Mouse (Mus musculus): ENCODE results near the gene Tnr. TPM values are rescaled to one million over a fixed set of nuclear protein-coding genes. Genes with fewer than 3 reads are reported as not detected.

Tnr gene
- polyA plus RNA-seq, 1 experiment, result not detected

DNA sequence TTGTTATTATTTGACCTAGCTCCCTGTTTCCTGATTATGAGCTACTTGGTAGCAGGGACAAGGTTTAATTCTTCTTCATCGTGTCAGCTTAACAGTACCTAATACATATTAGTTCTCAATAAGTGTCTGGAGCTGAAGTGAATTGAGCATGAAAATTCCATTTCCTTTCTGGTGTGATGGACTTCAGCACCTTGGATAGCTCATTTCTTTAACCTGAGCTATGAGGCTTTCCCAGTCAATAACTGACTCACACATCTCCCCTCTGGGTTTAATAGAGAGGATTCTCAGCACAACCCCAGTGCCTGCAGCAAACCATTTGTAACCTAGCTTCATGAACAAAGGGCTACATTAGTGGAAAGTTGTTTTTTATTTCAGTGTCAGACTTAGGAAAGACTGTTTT lies 97.8 kb downstream of the Tnr start:
- Histone ChIP-seq H3K27ac (ENCODE audit: control insufficient read depth, insufficient read depth, low read depth, low read length, poor library complexity) (no peak overlapping the region), H3K4me1 (ENCODE audit: control insufficient read depth, insufficient read depth, low read length) (no peaks in the 10 kb centered on the region), H3K4me3 (replicated peaks; ENCODE audit: control insufficient read depth, low read depth, low read length) (no peak overlapping the region)
- WGBS, result 44% methylated on average over 1 of the region's 1 CpGs
- no peak for TF ChIP-seq CTCF (IDR thresholded peaks at IDR 0.05; ENCODE audit: control insufficient read depth, insufficient read depth, low read length)
- TF ChIP-seq POLR2A (IDR thresholded peaks at IDR 0.05; ENCODE audit: borderline replicate concordance, control insufficient read depth, low read depth, low read length), result no peak

DNA sequence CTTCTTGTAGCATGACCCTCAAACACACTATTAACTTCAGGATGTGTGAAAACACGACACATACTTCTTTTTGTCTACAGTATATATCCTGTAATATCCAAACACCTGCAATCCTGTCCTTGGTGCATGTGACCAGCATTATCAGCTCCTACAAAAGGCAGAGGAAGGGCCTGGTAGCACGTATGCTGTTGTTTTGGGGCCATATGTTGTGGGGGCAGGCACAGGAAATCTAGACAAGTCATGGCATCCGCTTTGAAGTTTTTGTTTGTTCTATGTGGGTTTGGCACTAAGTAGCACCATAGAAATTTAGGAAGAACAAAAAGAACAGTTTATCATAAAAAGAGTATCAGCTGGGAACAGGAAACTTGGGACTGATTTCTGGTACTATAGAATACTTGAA lies 105.5 kb downstream of the Tnr start:
- no peak overlapping the region for H3K27ac ChIP-seq (ENCODE audit: control insufficient read depth, insufficient read depth, low read depth, low read length, poor library complexity)
- TF ChIP-seq POLR2A (IDR thresholded peaks at IDR 0.05; ENCODE audit: borderline replicate concordance, control insufficient read depth, low read depth, low read length) (no peak), CTCF (IDR thresholded peaks at IDR 0.05; ENCODE audit: control insufficient read depth, insufficient read depth, low read length) (no peak)
- no peak overlapping the region for H3K4me3 ChIP-seq (replicated peaks; ENCODE audit: control insufficient read depth, low read depth, low read length)
- H3K4me1 ChIP-seq (ENCODE audit: control insufficient read depth, insufficient read depth, low read length), result no peaks in the 10 kb centered on the region
- WGBS, result 52% methylated on average over 3 of the region's 3 CpGs

DNA sequence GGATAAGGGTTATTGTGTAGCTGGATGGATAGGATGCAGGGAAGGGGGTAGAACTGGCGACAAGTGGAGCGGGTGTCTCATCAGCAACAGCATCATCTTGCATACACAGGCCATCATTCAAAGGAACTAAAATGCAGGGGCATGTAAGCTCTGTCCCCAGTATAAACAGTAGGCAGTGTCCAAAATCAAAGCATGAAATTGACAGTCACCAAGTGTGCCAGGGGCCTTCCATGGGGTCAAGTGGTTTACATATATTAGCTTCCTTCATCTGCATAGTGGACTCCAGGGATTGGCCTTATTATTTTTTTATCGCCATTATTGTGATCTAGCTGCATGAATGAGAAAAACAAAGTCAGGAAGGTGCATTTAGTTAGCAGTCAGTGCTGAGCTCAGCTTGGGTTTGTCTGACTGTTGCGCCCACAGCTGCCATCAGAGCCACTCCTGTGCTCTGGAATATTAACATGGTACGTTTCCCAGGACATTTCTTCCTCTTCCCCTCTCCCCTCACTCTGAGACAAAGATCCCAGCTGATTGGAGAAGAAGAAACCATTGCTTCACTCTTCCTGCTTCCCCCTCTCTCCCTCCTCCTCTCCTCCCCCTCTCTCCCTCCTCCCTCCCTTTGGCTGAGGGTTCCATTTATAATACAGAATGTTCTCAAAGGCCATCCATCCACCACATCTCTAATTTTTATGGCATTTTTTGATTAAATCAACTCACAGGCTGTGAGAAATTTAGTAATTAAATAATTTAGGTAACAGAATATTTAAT lies 106.4 kb downstream of the Tnr start:
- Histone ChIP-seq H3K4me3 (replicated peaks; ENCODE audit: control insufficient read depth, low read depth, low read length) (no peak overlapping the region), H3K4me1 (ENCODE audit: control insufficient read depth, insufficient read depth, low read length) (no peaks in the 10 kb centered on the region), H3K27ac (ENCODE audit: control insufficient read depth, insufficient read depth, low read depth, low read length, poor library complexity) (no peak overlapping the region)
- TF ChIP-seq CTCF (IDR thresholded peaks at IDR 0.05; ENCODE audit: control insufficient read depth, insufficient read depth, low read length) (no peak), POLR2A (IDR thresholded peaks at IDR 0.05; ENCODE audit: borderline replicate concordance, control insufficient read depth, low read depth, low read length) (no peak)
- 67% methylated on average over 5 of the region's 5 CpGs for WGBS

DNA sequence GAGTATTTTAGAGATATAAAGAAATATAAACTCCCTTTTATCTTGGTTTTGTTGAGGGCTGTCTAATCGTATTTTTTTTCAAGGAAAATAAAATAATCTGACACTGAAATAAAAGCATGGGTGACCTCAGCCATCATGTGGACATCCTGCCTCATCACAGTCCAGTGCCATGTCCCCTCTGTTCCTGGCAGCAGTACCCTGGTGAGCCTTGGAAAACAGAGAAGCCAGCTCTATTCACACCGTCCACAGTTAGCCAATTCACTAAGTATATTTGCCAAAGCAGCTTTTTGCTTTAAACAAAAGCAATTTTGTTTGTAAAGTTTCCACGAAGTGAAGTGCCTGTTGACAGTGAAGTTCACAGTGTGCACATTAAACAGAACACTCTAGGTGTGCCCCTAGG lies 109.0 kb downstream of the Tnr start:
- Histone ChIP-seq H3K27ac (ENCODE audit: control insufficient read depth, insufficient read depth, low read depth, low read length, poor library complexity) (no peak overlapping the region), H3K4me3 (replicated peaks; ENCODE audit: control insufficient read depth, low read depth, low read length) (no peak overlapping the region), H3K4me1 (ENCODE audit: control insufficient read depth, insufficient read depth, low read length) (no peaks in the 10 kb centered on the region)
- TF ChIP-seq CTCF (IDR thresholded peaks at IDR 0.05; ENCODE audit: control insufficient read depth, insufficient read depth, low read length) (no peak), POLR2A (IDR thresholded peaks at IDR 0.05; ENCODE audit: borderline replicate concordance, control insufficient read depth, low read depth, low read length) (no peak)
- WGBS, result 59% methylated on average over 3 of the region's 3 CpGs

DNA sequence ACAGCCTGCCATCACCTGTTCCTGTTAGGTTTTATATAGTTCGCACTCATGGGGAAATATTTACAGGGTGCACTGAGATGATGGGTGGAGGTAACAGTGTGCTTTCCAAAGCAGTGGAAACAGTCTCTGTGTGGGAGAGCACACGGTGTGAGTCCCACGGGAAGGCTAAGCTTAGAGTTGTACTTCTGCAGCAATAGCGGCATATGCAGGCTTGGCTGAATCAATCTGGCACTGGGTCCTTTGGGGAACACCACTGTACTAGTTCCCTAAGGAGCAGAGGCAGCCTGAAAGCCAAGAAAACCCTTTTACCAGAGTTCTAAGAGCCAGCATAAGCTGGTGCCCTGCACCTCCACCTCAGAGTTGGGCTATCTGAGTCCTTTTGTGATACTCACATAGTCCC lies 115.8 kb downstream of the Tnr start:
- WGBS, result 86% methylated on average over 4 of the region's 4 CpGs
- H3K4me3 ChIP-seq (replicated peaks; ENCODE audit: control insufficient read depth, low read depth, low read length), result no peak overlapping the region
- no peak overlapping the region for H3K27ac ChIP-seq (ENCODE audit: control insufficient read depth, insufficient read depth, low read depth, low read length, poor library complexity)
- H3K4me1 ChIP-seq (ENCODE audit: control insufficient read depth, insufficient read depth, low read length), result no peaks in the 10 kb centered on the region
- no peak for TF ChIP-seq CTCF (IDR thresholded peaks at IDR 0.05; ENCODE audit: control insufficient read depth, insufficient read depth, low read length)
- no peak for TF ChIP-seq POLR2A (IDR thresholded peaks at IDR 0.05; ENCODE audit: borderline replicate concordance, control insufficient read depth, low read depth, low read length)

DNA sequence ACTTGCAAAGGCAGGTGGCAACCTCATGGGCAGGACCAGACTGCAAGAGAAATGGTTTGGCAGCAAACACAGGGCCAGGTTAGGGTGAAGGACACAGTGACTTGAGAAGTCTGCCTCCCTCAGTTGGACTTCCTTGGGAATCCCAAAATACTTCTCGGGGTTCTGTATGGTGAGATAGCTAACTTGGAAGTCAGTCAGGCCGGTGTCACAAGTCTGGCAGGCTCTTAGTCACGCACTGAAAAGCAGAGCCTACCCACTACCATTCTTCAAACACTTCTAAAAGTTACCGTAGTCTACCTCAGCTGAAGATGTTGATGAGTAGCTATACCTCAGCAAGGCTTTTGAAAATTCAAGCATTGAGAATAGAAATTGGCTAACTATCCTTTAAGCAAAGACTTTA lies 122.2 kb downstream of the Tnr start:
- TF ChIP-seq POLR2A (IDR thresholded peaks at IDR 0.05; ENCODE audit: borderline replicate concordance, control insufficient read depth, low read depth, low read length) (no peak), CTCF (IDR thresholded peaks at IDR 0.05; ENCODE audit: control insufficient read depth, insufficient read depth, low read length) (no peak)
- WGBS, result 77% methylated on average over 4 of the region's 4 CpGs
- Histone ChIP-seq H3K4me3 (replicated peaks; ENCODE audit: control insufficient read depth, low read depth, low read length) (no peak overlapping the region), H3K4me1 (ENCODE audit: control insufficient read depth, insufficient read depth, low read length) (no peaks in the 10 kb centered on the region), H3K27ac (ENCODE audit: control insufficient read depth, insufficient read depth, low read depth, low read length, poor library complexity) (no peak overlapping the region)

DNA sequence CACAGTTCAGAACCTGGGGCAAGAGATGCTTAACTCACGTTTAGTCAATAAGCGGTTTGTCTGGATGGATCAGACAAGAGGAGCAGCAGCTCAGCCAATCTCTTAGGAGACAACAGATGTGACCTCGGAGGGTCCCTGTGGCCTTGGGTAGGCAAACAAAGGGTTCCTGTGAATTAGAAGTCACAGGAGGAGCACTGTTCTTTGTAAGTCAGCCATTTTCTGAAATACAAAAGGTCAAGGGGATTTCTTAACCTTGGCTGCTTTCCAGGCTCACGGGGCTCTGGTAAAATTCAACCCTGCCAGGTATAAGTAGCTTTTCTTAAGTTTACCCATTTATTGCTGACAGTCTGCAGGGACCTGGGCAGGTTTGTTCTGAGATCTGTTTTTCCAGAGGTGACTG lies 126.9 kb downstream of the Tnr start:
- no peak for TF ChIP-seq POLR2A (IDR thresholded peaks at IDR 0.05; ENCODE audit: borderline replicate concordance, control insufficient read depth, low read depth, low read length)
- no peak for TF ChIP-seq CTCF (IDR thresholded peaks at IDR 0.05; ENCODE audit: control insufficient read depth, insufficient read depth, low read length)
- no peaks in the 10 kb centered on the region for H3K4me1 ChIP-seq (ENCODE audit: control insufficient read depth, insufficient read depth, low read length)
- WGBS, result 70% methylated on average over 4 of the region's 4 CpGs
- H3K4me3 ChIP-seq (replicated peaks; ENCODE audit: control insufficient read depth, low read depth, low read length), result no peak overlapping the region
- H3K27ac ChIP-seq (ENCODE audit: control insufficient read depth, insufficient read depth, low read depth, low read length, poor library complexity), result no peak overlapping the region

DNA sequence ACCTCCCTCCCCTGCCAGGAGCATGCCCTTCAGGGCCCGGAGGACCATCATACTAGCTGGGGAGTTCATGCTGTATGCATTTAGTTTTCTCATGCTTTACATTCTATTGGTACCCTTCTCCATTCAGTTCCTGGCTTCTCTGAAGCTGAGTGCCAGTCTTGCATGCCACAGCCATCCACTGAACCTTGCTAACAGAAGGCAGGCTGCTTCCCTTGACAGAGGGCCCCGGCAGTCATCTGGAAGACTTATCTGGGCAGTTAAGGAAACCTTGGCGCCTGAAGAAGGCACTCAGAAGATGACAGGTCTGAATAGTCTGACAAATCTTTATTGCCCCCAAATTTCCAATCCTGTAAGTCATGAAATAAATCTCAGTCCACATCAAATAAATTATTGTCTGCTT lies 131.7 kb downstream of the Tnr start:
- no peak overlapping the region for H3K4me3 ChIP-seq (replicated peaks; ENCODE audit: control insufficient read depth, low read depth, low read length)
- 70% methylated on average over 3 of the region's 3 CpGs for WGBS
- no peak for TF ChIP-seq CTCF (IDR thresholded peaks at IDR 0.05; ENCODE audit: control insufficient read depth, insufficient read depth, low read length)
- TF ChIP-seq POLR2A (IDR thresholded peaks at IDR 0.05; ENCODE audit: borderline replicate concordance, control insufficient read depth, low read depth, low read length), result no peak
- no peak overlapping the region for H3K27ac ChIP-seq (ENCODE audit: control insufficient read depth, insufficient read depth, low read depth, low read length, poor library complexity)
- H3K4me1 ChIP-seq (ENCODE audit: control insufficient read depth, insufficient read depth, low read length), result no peaks in the 10 kb centered on the region
